Mouse (Mus musculus): ENCODE results near the gene Mgat4a.

Mgat4a gene

DNA sequence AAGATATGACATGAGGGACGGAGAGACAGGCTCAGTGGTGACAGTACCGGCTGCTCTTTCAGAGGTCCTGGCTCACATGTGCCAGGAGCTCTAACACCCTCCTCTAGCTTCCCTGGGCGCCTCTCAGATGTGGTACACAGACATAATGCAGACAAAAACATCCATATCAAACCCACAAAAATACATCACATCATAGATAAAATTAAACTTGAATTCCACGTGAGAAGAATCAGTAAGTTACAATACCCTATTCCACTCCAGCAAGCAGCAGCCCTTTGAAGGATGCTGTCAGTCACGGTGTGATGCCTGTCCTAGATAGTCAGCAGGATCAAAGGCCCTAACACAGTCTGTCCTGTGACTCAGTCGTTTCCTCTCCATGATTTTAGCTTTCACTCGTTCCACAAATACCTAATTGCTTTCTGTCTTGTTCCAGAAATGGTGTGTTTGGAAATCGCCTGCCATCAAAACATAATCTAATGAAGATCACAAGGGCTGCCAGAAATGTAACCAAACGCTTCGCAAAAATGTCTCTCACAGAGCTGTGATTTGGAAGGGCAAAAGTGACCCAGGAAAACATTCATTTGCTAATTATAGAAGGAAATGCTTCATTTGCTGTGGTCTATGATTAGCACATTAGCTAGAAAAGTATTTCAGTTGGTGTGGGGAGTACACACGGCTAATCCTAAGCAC is 44.1 kb downstream of the Mgat4a start:
- no peak for DNase-seq (ENCODE audit: low read depth in 1 of 2, low spot score in 2 of 2)

DNA sequence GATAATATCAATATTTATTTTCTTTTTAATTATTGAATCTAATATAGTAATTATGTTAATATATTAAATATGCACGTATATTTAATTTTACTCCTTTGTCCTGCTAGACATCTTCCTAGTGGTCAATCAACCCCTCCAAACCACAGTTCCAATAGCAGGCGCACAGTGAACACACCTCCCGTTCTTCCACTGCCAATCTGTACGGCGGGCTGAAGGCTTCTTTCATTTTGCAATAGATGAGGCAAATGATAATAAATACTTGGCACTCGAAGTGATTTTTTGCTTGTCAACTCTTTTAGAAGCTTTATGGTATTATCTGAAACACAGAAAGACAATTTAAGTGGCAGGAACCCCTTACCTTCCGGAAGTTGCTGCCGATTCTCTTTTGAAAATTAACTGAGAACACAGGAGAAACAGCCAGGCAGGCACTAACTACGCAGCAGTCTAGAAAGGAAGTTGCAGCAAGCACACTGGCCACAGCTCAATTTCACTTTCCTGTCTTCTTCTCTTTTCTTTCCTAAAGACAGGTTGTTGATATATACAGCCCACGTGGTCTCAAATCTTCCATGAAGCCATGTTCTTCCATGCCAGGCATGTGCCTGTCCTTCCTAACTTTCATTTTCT is 45.0 kb downstream of the Mgat4a start:
- DNase-seq (ENCODE audit: low read depth in 1 of 2, low spot score in 2 of 2): no peak

DNA sequence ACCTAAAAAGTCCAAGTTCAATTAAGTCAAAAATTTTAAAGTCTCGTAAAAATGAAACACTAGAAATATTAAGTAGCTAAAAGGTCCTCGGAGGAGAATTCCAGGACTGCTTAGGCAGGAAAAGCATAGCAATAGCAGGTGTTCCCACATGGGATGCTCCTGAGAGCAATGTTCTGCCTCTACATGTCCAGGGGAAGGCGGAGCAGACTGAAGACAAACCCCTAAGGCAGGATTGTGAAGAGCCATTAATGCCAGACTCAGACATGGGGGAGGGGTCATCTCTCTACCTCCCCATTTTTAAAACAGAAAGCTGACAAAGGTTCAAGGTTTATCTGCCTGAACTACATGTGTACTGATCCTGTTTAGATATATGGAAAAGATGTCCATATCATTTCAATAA is 45.7 kb downstream of the Mgat4a start:
- DNase-seq (ENCODE audit: low read depth in 1 of 2, low spot score in 2 of 2): no peak

DNA sequence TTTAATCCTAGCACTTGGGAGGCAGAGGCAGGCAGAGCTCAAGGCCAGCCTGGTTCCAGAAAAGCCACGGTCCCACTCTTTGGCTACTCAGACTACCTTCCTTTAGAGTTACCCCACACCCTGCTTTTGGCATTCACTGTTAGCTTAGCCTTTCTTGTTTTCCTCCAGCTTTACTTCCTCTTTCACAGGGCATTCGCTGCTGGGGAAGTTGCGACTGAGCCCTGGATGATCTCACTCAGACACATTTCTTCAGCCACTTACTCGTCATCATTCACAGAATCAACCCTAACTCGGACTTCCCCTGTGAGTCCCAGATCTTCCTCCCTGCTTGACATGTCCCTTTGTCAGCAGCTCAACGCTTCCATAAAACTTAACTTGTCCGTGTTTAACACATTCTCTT is 49.1 kb downstream of the Mgat4a start:
- DNase-seq (ENCODE audit: low read depth in 1 of 2, low spot score in 2 of 2): peak; percentile 75 to 78

DNA sequence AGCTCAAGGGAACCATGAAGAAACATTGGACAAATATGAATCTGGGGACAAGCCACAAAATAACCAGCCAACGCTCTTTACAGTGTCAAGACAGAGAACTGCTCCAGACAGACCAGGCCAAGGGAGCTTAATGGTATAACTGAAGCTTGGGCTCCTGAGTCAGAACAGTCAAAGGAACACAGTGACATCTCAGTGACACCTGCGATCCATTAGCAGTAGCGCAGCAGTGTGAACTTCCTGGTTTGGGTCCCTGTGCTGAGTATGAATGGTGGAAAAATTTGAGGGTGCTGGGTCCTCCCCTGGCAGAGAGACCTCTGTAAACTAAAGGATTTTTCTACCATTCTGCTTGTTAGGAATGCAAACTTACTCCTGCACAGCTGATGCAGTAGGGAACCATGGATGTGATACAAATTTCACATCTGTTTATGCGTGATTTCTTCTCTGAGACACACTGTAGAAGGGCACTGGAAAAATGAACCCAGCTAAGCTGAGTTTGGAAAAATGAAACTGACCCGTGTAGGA is 50.1 kb downstream of the Mgat4a start:
- DNase-seq (ENCODE audit: low read depth in 1 of 2, low spot score in 2 of 2): no peak

DNA sequence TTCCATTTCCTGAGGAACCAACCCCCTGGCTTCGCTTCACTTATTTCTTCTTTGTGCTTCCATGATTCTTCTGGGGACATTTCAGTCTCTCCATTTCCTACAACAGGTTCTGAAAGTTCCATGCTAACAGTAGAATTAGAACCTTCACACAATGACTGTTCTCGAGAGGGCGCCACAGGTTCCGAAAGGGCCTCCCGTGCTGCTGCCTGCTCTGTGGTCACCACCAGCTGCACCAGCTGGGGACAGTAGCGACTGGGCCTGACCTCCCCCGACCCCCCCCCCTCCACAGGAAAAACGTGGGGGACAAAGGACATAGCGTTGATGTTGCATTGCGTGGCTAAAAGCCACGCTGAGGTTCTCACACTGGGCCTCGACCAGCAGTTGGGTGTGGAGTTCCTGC is 52.3 kb downstream of the Mgat4a start:
- no peak for DNase-seq (ENCODE audit: low read depth in 1 of 2, low spot score in 2 of 2)

DNA sequence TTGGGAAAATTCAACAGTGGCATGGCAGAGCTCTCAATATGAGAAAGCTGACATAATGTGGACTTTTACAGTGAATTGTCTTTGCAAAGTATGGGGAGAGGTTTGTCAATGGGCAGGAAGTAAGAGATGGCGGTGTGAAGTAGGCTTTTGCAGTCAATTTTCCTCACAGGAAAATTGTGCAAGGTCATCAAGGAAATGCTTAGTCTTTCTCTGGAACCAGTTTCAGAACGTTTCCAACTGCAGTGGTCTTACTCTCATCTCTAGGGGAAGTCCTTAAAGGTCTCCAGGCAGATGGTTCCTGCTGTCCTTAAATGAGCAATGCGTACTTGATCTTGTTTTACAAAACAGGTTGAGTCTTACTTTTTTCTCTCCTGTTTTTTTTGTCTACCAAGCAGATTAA is 53.8 kb downstream of the Mgat4a start:
- DNase-seq (ENCODE audit: low read depth in 1 of 2, low spot score in 2 of 2): no peak

DNA sequence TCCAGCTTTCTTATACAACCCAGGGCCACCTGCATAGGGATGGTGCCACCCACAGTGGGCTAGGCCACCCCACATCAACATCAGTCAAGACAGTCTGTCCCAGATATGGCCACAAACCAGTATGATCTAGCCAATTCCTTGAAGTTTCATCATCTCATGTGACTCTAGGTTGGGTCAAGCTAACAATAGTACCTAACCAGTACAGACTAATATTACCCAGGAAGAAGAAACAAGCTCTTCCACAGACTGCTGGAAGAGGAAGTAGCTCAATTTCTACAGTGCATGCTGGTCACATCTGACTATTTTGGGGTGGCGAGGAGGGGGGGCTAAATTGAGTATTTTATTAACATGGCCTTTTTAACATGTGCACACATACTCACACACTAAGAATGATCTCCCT is 54.4 kb downstream of the Mgat4a start:
- peak in 1 of 2 experiments; percentile 37 for DNase-seq (ENCODE audit: low read depth in 1 of 2, low spot score in 2 of 2)

DNA sequence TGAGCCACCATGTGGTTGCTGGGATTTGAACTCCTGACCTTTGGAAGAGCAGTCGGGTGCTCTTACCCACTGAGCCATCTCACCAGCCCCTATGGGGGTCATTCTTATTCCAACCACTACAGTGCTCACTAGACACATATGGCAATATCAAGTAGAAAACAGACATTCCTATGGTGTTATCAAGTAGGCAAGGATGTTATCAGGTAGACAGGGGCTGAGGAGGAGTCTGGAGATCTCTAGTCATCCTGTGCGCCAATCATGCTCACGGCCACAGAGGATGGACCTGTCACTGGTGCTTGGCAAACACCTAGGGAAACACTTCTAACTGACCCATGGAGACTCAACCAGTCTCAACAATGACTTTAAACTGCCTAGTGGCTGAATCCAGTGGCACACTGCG is 56.2 kb downstream of the Mgat4a start:
- DNase-seq (ENCODE audit: low read depth in 1 of 2, low spot score in 2 of 2): no peak

DNA sequence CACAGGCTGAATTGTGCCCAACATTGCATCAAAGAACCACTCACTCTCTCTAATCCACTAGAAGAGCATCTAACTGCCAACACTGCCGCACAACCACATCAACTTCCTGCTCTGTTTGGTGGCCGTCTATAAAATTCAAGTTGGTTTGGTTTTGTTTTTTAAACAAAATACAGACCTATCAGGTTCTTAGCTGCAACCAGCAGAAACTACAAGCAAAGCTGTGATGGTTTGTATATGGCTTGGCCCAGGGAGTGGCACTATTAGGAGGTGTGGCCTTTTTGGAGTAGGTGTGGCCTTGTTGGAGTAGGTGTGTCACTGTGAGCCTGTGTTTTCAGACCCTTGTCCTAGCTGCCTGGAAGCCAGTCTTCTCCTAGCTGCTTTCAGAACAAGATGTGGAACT is 59.5 kb downstream of the Mgat4a start:
- no peak for DNase-seq (ENCODE audit: low read depth in 1 of 2, low spot score in 2 of 2)

DNA sequence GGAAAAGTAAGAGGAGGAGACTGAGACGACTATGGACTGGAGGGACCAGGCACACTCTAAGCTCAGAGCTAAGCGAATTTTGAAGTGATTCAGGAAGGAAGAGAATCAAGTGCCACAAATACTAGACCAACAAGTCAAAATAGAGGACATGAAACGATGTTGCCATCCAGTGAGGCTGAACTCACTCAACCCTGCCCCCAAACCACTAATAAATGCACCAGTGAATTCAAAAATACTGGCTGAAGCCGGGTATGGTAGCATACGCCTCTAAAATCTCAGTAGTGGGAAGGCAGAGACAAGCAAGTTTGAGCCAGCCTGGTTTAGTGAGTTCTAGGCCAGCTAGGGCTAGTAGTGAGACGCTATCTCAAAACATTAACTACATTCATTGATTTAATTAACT is 60.1 kb downstream of the Mgat4a start:
- no peak for DNase-seq (ENCODE audit: low read depth in 1 of 2, low spot score in 2 of 2)

DNA sequence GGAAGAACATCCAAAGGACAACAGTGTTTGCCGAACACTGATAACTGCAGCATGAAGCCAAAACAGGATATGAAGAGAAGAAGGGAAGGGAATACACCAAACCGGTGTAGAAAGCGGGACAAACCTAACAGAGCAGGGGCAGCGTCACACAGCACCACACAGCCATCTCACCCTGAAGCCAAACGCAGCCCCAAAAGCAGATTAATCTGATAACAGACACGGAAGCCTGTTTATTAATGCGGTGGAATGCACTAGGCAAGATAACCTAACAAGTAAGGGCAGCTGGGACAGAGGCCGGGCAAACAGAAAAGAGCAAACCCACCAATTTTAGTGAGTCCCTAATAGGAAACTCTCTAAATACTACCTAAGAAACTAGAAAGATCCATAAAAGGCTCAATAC is 61.1 kb downstream of the Mgat4a start:
- DNase-seq (ENCODE audit: low read depth in 1 of 2, low spot score in 2 of 2): no peak

DNA sequence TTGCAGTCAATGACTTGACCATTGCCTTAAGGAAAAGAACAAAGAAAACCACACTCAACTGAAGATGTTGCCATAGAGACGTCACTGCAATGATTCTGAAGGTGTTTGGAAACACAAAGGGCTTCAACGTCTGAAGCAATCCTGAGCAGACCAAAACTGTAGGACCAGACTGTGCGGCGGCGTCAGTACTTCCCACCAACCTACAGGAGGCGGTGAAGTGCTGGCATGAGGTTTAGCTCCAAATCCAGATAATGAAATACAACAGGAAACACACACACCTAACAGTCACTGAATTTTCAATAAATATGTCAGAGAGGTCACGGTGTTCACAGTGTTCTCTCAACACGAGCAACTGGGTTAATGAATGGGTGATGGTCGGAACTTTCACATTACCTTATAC is 61.7 kb downstream of the Mgat4a start:
- DNase-seq (ENCODE audit: low read depth in 1 of 2, low spot score in 2 of 2): peak in 1 of 2 experiments; percentile 52

DNA sequence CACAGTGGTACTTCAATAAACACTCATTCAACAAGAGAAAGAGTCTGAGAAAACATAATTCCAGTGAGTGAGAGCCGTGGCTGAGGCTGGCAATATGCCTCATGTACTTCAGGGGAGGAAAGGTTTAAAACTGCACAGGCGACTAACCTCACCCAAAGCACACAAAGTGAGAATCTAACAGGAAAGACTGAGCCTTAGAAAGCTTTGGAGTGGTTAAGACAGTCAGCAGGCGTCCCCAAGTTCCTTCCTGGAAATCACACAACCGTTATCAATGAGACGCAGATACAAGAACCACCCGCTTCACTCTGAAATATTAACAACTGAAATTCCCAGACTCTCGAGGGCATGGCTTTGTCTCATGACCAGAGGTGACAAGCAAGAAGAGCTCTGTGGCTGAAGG is 62.4 kb downstream of the Mgat4a start:
- DNase-seq (ENCODE audit: low read depth in 1 of 2, low spot score in 2 of 2): no peak

DNA sequence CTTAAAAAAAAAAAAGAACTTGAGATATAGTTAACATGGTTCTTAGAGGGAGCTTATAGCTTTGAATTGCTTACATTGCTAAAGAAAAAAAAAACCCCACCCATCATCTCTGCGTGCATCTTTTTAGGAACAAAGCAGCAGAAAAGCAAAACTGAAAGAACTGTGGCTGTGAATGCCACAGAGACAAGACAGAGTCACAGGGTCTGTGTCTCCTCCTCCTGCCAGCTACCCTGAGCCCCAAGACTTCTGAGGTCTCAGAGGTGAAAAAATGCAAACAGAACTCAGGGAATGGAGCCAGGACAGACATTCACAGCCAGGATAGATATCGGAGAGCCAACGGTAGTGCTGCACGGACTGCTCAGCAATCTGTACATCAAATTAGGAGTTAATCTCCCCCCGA is 62.9 kb downstream of the Mgat4a start:
- DNase-seq (ENCODE audit: low read depth in 1 of 2, low spot score in 2 of 2): no peak

DNA sequence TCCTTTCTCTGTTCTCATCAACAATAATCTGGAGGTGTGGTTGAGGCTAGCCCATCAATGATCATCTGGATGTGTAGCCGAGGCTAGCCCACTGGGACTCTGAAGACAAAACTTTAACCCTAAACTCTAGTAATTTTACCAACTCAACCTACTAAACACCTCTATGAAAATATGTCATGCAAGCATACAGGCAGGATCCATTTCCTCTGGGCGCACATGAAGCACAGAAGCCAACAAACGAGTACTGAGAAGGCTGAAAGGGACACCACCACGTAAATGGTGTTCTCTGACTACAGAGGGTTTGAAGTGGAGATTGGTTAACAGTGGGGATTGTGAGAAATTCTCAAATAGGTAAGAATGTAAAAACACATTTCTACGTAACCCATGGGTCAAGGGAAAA is 63.6 kb downstream of the Mgat4a start:
- DNase-seq (ENCODE audit: low read depth in 1 of 2, low spot score in 2 of 2): no peak

DNA sequence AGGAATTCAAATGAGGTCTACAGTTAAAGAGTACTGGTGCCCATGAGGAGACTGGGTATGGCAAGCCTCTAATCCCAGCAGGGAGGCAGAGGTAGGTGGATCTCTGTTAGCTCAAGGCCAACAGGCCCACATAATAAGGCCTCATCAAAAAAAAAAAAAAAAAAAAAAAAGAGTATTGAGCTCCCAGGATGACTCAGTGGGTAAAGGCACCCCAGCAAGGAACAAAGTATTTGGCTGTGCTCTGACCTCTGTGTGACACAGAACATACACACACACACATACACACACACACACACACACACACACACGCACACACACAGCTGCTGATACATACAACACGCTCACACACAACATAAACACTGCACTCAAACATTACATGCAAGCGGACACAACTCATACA is 65.5 kb downstream of the Mgat4a start:
- DNase-seq (ENCODE audit: low read depth in 1 of 2, low spot score in 2 of 2): no peak

DNA sequence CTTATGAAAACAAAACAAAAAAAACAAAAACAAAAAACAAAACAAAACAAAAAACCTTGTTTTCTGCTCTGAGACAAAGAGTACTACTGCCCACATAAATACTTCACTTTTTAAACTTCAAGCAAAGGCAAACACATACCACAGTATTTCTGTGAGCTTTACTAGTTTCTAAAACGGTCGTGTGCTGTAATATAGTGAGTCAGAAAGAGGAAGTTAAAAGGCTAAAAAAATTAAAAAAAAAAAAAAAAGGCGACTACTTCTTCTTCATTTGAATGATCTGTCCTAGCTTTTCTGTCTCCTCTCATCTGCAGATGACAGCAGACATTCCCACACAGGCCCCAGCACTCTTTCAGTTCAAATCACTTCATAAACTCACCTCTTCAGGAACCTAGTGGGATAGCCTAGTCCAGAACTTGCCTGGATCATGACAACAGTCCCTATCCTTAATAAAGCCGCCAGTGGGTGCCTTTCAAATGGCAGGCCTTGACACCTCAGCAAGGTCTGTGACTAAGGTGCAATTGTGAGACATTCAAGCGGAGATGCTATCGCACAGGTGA is 66.1 kb downstream of the Mgat4a start:
- DNase-seq (ENCODE audit: low read depth in 1 of 2, low spot score in 2 of 2): no peak

DNA sequence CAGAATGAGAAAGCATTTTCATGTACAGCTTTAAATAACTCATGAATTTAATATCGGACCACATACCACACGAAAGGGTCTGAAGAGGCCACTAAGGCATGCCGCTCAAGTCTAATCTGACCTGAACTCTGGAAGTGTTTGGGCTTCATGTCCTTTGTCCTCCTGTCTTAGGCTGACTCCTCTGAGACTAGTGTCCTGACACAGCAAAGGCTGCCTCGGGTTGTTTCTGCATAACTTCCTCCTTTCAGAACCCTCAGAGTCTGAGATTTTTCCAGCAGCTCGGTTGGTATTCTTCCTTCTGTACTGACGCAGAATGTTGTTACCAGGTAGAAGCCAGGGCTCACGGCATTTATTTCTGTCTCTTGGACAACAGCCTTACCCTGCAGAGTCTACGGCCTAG is 66.8 kb downstream of the Mgat4a start:
- DNase-seq (ENCODE audit: low read depth in 1 of 2, low spot score in 2 of 2): peak in 1 of 2 experiments; percentile 25

DNA sequence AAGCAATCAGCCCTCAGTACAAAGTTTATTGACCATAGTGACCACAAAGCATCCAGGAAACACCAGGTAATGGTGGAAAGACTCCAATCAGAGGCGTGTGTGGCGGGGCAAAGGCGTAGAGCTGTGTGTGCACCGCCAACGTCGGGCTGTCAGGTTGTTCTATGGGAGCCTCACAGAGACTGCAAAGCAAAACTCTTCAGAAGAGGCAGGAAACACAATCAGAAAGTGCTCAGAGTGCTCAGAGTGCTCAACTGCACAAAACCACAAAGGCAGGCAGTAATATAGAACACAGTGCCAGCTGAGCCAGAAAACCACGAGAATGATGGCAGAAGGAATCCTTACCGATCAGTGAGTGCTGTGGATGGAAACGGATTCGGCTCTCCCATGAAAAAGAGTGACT is 67.6 kb downstream of the Mgat4a start:
- no peak for DNase-seq (ENCODE audit: low read depth in 1 of 2, low spot score in 2 of 2)

DNA sequence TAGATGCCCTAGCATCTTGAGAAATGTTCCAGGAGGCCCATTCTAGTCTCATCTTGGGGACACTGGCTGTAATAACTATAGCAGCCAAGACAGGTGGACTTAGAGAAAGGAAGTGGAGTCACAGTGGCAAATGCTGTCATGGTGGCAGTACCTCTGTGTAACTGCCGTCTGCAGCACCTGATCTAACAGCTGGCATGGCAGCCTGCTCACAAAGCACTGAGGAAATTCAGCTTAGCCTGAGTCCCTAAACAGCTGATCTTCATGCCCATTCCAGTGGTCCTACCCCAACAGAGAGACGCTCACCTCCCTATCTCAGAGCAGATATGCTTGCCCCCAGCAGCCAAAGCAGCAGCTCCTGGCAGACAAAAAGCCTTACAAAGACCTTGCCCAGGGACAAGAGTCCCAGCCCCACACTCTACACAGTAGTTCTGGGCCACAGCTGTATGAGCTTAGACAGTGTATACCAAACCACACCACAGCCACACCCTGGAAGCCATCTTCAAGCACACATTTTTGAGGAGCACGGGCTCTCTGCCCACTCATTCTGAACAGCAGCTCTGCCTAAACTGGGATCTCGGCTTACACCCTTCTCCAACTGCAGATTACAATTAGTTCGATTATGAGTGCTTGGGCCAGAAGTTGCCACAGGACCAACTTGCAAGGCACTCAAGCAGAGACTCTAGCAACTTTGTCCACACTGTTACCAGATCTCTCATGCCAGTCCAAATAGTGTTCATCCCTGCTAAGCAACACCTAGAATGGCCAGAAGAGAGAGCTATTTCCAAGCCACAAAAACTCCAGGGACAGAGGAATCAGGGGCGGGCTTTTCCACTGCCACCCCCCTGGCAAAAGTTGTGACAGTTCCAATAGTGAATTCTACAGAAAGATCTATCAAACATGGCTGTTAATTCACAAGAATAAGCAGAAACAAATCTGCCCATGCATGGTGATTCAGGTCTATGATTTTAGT is 69.4 kb downstream of the Mgat4a start:
- no peak for DNase-seq (ENCODE audit: low read depth in 1 of 2, low spot score in 2 of 2)

Data from monocyte, adult 2 months (primary cell).